ENCODE assay signal across 8 mouse cellular contexts in genomic region chr11:96824783-96825495, GRCm38 (mm10). TPM values are rescaled to one million over a fixed set of nuclear protein-coding genes. Genes with fewer than 3 reads are reported as not detected.
DNase-seq lines count a peak whose midpoint lies in the region; ATAC-seq and TF ChIP-seq lines count a peak whose summit lies in the region.

No protein-coding gene starts in this region.

- peaks cover 22% of the 10 kb centered on the region for H3K4me1 ChIP-seq in thymus, adult 2 months (replicated peaks; ENCODE audit: control insufficient read depth, insufficient read depth, low read length)
- peaks cover 69% of the 10 kb centered on the region for H3K4me1 ChIP-seq in embryonic facial prominence, embryonic 10.5 days
- H3K4me1 ChIP-seq in heart, embryonic 11.5 days (ENCODE audit: control insufficient read depth, insufficient read depth, low read length) = peaks cover 56% of the 10 kb centered on the region
- peaks cover 59% of the 10 kb centered on the region for H3K4me1 ChIP-seq in lung, embryonic 16.5 days (replicated peaks; ENCODE audit: control insufficient read depth, insufficient read depth, low read length)

- ATAC-seq in heart, embryonic 11.5 days (replicated peaks; ENCODE audit: insufficient number of reproducible peaks, low FRiP score, low TSS enrichment) = no peak
- ATAC-seq in lung, embryonic 16.5 days (ENCODE audit: low read depth) = no peak

- WGBS in thymus, adult 2 months = 68% methylated on average over 7 of the region's 7 CpGs
- 49% methylated on average over 7 of the region's 7 CpGs for WGBS in embryonic facial prominence, embryonic 10.5 days
- WGBS in heart, embryonic 11.5 days (ENCODE audit: insufficient replicate concordance) = 32% methylated on average over 7 of the region's 7 CpGs
- WGBS in lung, embryonic 16.5 days = 25% methylated on average over 7 of the region's 7 CpGs

- peak overlapping the region; percentile 26 for H3K27ac ChIP-seq in thymus, adult 2 months (ENCODE audit: control insufficient read depth, insufficient read depth, low read length)
- peak overlapping the region; percentile 85 for H3K27ac ChIP-seq in embryonic facial prominence, embryonic 10.5 days (replicated peaks)
- H3K27ac ChIP-seq in heart, embryonic 11.5 days (ENCODE audit: low read depth, low read length) = peak overlapping the region; percentile 78
- peak overlapping the region; percentile 66 for H3K27ac ChIP-seq in lung, embryonic 16.5 days (ENCODE audit: low read length)

- no peaks in the 10 kb centered on the region for H3K27me3 ChIP-seq in thymus, adult 2 months (ENCODE audit: control insufficient read depth, insufficient read depth, low read length)
- no peaks in the 10 kb centered on the region for H3K27me3 ChIP-seq in embryonic facial prominence, embryonic 10.5 days (replicated peaks; ENCODE audit: low read depth, poor library complexity, severe bottlenecking)
- H3K27me3 ChIP-seq in heart, embryonic 11.5 days (ENCODE audit: control insufficient read depth, insufficient read depth, low read length) = no peaks in the 10 kb centered on the region
- H3K27me3 ChIP-seq in lung, embryonic 16.5 days (ENCODE audit: control insufficient read depth, insufficient read depth, low read depth, low read length) = no peaks in the 10 kb centered on the region

- no peaks in the 10 kb centered on the region for H3K9me3 ChIP-seq in embryonic facial prominence, embryonic 10.5 days
- no peaks in the 10 kb centered on the region for H3K9me3 ChIP-seq in heart, embryonic 11.5 days (replicated peaks; ENCODE audit: control insufficient read depth, low read length)
- H3K9me3 ChIP-seq in lung, embryonic 16.5 days (ENCODE audit: control insufficient read depth, low read length) = no peaks in the 10 kb centered on the region

- no peak for DNase-seq in thymus, adult 2 months
- DNase-seq in thymus, postnatal 36 days = no peak
- DNase-seq in embryonic facial prominence, embryonic 10.5 days (ENCODE audit: low spot score) = no peak
- DNase-seq in kidney, adult 9 months = peak; percentile 62
- peak; percentile 66 for DNase-seq in right cerebral cortex, postnatal 14 days
- DNase-seq in embryo, embryonic 10 days (ENCODE audit: low spot score) = no peak

- no peak for TF ChIP-seq POLR2A in thymus, adult 2 months (IDR thresholded peaks at IDR 0.05; ENCODE audit: control insufficient read depth, extremely low read depth, insufficient read depth, low read length, poor library complexity)

- H3K9ac ChIP-seq in heart, embryonic 11.5 days (ENCODE audit: low read depth, low read length) = peak overlapping the region; percentile 56
- H3K9ac ChIP-seq in lung, embryonic 16.5 days (ENCODE audit: low read length) = peak overlapping the region; percentile 42; the same call in 1 of the 2 replicates

- no peak overlapping the region for H3K4me3 ChIP-seq in thymus, adult 2 months (ENCODE audit: control insufficient read depth, insufficient read depth, low read length)
- H3K4me3 ChIP-seq in embryonic facial prominence, embryonic 10.5 days = peak overlapping the region; percentile 69
- peak overlapping the region; percentile 24 for H3K4me3 ChIP-seq in heart, embryonic 11.5 days (ENCODE audit: low read depth, low read length)
- peak overlapping the region; percentile 7 for H3K4me3 ChIP-seq in lung, embryonic 16.5 days (ENCODE audit: low read length)

- peaks cover 21% of the 10 kb centered on the region for H3K36me3 ChIP-seq in thymus, adult 2 months (ENCODE audit: control insufficient read depth, insufficient read depth, low read length)
- H3K36me3 ChIP-seq in embryonic facial prominence, embryonic 10.5 days (replicated peaks) = peaks cover 72% of the 10 kb centered on the region
- peaks cover 32% of the 10 kb centered on the region for H3K36me3 ChIP-seq in heart, embryonic 11.5 days (ENCODE audit: control insufficient read depth, insufficient read depth, low read length)
- peaks cover 27% of the 10 kb centered on the region for H3K36me3 ChIP-seq in lung, embryonic 16.5 days (ENCODE audit: control insufficient read depth, insufficient read depth, low read length)

- TF ChIP-seq CTCF in thymus, adult 2 months (IDR thresholded peaks at IDR 0.05; ENCODE audit: borderline replicate concordance, control insufficient read depth, extremely low read depth, insufficient read depth, low read length, poor library complexity) = no peak

- H3K4me2 ChIP-seq in heart, embryonic 11.5 days = peak overlapping the region; percentile 85
- H3K4me2 ChIP-seq in lung, embryonic 16.5 days (ENCODE audit: low read depth, low read length) = peak overlapping the region; percentile 95

RNA-seq across cellular contexts. Expression of gene Nfe2l1, which starts 4.8 kb away (rescaled TPM):
- polyA plus RNA-seq in thymus, adult 2 months (2012; rRNA removed) = 136 and 170 TPM in 2 replicates
- polyA plus RNA-seq in embryonic facial prominence, embryonic 10.5 days (2016; fragmentation: Nextera tagmentation; extraction: Ambion mirVana) = 65.4 and 69.9 TPM in 2 replicates
- 36.5 and 44.0 TPM in 2 replicates for polyA plus RNA-seq in heart, embryonic 11.5 days (2014; fragmentation: Nextera tagmentation; extraction: Ambion mirVana)
- 68.2 and 68.8 TPM in 2 replicates for polyA plus RNA-seq in lung, embryonic 16.5 days (2015; fragmentation: Nextera tagmentation; extraction: Ambion mirVana)

RNA-seq across cellular contexts. Expression of gene Copz2, which starts 24.7 kb away (rescaled TPM):
- polyA plus RNA-seq in thymus, adult 2 months (2012; rRNA removed) = 24.5 and 25.3 TPM in 2 replicates
- 36.2 and 37.4 TPM in 2 replicates for polyA plus RNA-seq in embryonic facial prominence, embryonic 10.5 days (2016; fragmentation: Nextera tagmentation; extraction: Ambion mirVana)
- polyA plus RNA-seq in heart, embryonic 11.5 days (2014; fragmentation: Nextera tagmentation; extraction: Ambion mirVana) = 102 and 105 TPM in 2 replicates
- 131 and 135 TPM in 2 replicates for polyA plus RNA-seq in lung, embryonic 16.5 days (2015; fragmentation: Nextera tagmentation; extraction: Ambion mirVana)

RNA-seq across cellular contexts. Expression of gene Cbx1, which starts 36.0 kb away (rescaled TPM):
- polyA plus RNA-seq in thymus, adult 2 months (2012; rRNA removed) = 52.3 and 61.2 TPM in 2 replicates
- 201 and 213 TPM in 2 replicates for polyA plus RNA-seq in embryonic facial prominence, embryonic 10.5 days (2016; fragmentation: Nextera tagmentation; extraction: Ambion mirVana)
- polyA plus RNA-seq in heart, embryonic 11.5 days (2014; fragmentation: Nextera tagmentation; extraction: Ambion mirVana) = 50.7 and 60.0 TPM in 2 replicates
- 100 and 102 TPM in 2 replicates for polyA plus RNA-seq in lung, embryonic 16.5 days (2015; fragmentation: Nextera tagmentation; extraction: Ambion mirVana)

RNA-seq across cellular contexts. Expression of gene Snx11, which starts 47.6 kb away (rescaled TPM):
- 25.0 and 26.2 TPM in 2 replicates for polyA plus RNA-seq in thymus, adult 2 months (2012; rRNA removed)
- 22.4 and 25.5 TPM in 2 replicates for polyA plus RNA-seq in embryonic facial prominence, embryonic 10.5 days (2016; fragmentation: Nextera tagmentation; extraction: Ambion mirVana)
- polyA plus RNA-seq in heart, embryonic 11.5 days (2014; fragmentation: Nextera tagmentation; extraction: Ambion mirVana) = 6.8 and 7.0 TPM in 2 replicates
- 15.4 and 16.6 TPM in 2 replicates for polyA plus RNA-seq in lung, embryonic 16.5 days (2015; fragmentation: Nextera tagmentation; extraction: Ambion mirVana)

Comparison
In these comparisons a context has a peak if more than half of its experiments do, and no peak if none do; other contexts are left out.
1. DNase-seq: peak in kidney, adult 9 months (single experiment) and right cerebral cortex, postnatal 14 days (single experiment); none in thymus, adult 2 months (single experiment), thymus, postnatal 36 days (0 of 2), embryonic facial prominence, embryonic 10.5 days (single experiment) and embryo, embryonic 10 days (single experiment).
2. H3K27ac ChIP-seq: peak in every context shown above with its lines; median percentile 85 in embryonic facial prominence, embryonic 10.5 days; 78 in heart, embryonic 11.5 days; 66 in lung, embryonic 16.5 days; 26 in thymus, adult 2 months.